Mouse (Mus musculus): Measurements from ENCODE around the gene Ano5. TPM values are rescaled to one million over a fixed set of nuclear protein-coding genes. Genes with fewer than 3 reads are reported as not detected.

The Ano5 gene
- polyA plus RNA-seq, 1 experiment: 0.12 TPM

DNA sequence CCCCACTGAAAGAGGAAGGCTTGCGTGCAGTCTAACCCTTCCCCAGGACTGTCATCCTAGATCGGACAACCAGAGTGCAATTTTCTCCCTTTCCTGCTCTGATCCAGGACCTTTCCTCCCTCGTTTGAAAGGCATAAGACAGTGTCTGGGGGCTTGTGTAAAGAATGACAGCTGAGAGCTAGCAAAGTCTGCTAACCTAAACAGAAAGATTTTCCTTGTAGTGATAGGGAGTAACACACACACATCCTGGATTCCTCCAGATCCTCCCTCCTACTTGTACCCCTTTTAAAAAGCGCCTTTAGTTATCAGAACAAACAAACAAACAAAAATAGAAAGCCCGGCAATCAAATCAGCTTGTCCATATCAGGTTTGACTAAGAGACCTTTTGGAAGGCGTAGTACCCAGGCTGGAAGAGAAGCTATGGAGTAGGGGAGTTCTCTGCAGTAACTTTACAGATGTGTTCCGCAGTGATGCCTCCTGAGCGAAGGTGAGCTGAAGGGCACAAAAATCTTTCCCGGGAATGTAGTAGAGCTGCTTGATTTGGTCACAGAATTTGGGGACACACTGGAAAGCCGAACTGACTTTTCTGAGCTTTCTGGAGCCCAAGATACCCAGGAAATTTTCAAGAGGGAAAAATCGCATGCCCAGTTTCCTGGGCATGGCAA is 114.9 kb downstream of the Ano5 start:
- TF ChIP-seq MYOD1 (IDR thresholded peaks at IDR 0.05; ENCODE audit: control insufficient read depth, insufficient read length, low read depth) (no peak), MYOG (IDR thresholded peaks at IDR 0.05; ENCODE audit: control insufficient read depth, extremely low read depth, insufficient read length) (no peak), FOSL1 (IDR thresholded peaks at IDR 0.05; ENCODE audit: insufficient read depth, low read length, poor library complexity, severe bottlenecking) (no peak), MAX (IDR thresholded peaks at IDR 0.05) (no peak)
- Histone ChIP-seq H3K79me3 (ENCODE audit: low read depth) (no peaks in the 10 kb centered on the region), H3K4me3 (ENCODE audit: insufficient read depth, poor library complexity, severe bottlenecking) (no peak overlapping the region), H3K36me3 (ENCODE audit: control insufficient read depth, insufficient read depth) (no peaks in the 10 kb centered on the region), H3ac (ENCODE audit: control insufficient read depth, insufficient read length, low read depth) (no peak overlapping the region), H3K27me3 (ENCODE audit: control insufficient read depth, insufficient read depth, insufficient read length) (no peaks in the 10 kb centered on the region), H3K79me2 (ENCODE audit: control insufficient read depth, insufficient read depth) (no peaks in the 10 kb centered on the region)

GRCm38 (mm10) chr7:51626451-51627000 is 115.7 kb downstream of the Ano5 start:
- H3K4me3 ChIP-seq (ENCODE audit: insufficient read depth, poor library complexity, severe bottlenecking): no peak overlapping the region
- no peaks in the 10 kb centered on the region for H3K79me2 ChIP-seq (ENCODE audit: control insufficient read depth, insufficient read depth)
- TF ChIP-seq CTCF (IDR thresholded peaks at IDR 0.05; ENCODE audit: control insufficient read depth, insufficient read depth, insufficient read length) (no peak), CEBPB (IDR thresholded peaks at IDR 0.05; ENCODE audit: low read depth) (no peak), USF1 (IDR thresholded peaks at IDR 0.05; ENCODE audit: low read depth) (no peak), MYOG (IDR thresholded peaks at IDR 0.05; ENCODE audit: control insufficient read depth, extremely low read depth, insufficient read length) (no peak), MYOD1 (IDR thresholded peaks at IDR 0.05; ENCODE audit: control insufficient read depth, insufficient read length, low read depth) (no peak), FOSL1 (IDR thresholded peaks at IDR 0.05; ENCODE audit: insufficient read depth, low read length, poor library complexity, severe bottlenecking) (no peak), MAX (IDR thresholded peaks at IDR 0.05) (no peak)
- no peaks in the 10 kb centered on the region for H3K27me3 ChIP-seq (ENCODE audit: control insufficient read depth, insufficient read depth, insufficient read length)
- no peaks in the 10 kb centered on the region for H3K36me3 ChIP-seq (ENCODE audit: control insufficient read depth, insufficient read depth)
- H3K79me3 ChIP-seq (ENCODE audit: low read depth): no peaks in the 10 kb centered on the region
- no peak overlapping the region for H3ac ChIP-seq (ENCODE audit: control insufficient read depth, insufficient read length, low read depth)

DNA sequence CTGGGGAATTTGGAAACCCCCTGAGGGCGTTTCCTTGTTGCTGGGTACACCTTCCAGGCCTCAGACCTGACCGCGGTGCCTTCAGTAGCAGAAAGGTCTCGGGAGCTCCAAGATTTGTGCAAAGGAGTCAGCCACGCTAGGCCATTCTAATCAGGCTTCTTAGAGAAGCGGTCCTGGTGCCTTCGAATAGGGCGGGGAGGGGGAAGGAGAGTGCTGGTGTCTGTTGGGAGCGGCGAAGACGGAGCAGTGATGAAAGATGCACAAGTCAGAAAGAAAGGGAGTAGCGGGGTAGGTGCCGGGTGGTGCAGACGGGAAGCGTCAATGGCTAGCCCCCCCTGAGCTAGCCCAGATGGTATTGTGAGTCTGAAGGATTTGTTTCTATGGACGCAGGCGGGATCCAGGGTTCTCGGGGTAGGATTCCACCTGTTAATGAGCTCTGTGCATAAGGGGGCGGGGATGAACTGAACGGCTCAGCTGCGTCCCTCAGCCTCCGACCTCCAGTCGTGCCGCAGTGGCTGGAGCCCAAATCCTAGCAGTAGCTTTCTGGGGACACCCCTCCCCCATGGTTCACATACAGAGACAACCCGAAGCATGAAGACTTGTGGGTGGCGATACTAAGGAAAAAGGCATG is 116.3 kb downstream of the Ano5 start:
- H3K27me3 ChIP-seq (ENCODE audit: control insufficient read depth, insufficient read depth, insufficient read length): no peaks in the 10 kb centered on the region
- H3K79me3 ChIP-seq (ENCODE audit: low read depth): no peaks in the 10 kb centered on the region
- H3K36me3 ChIP-seq (ENCODE audit: control insufficient read depth, insufficient read depth): no peaks in the 10 kb centered on the region
- no peak overlapping the region for H3ac ChIP-seq (ENCODE audit: control insufficient read depth, insufficient read length, low read depth)
- no peak for TF ChIP-seq USF1 (IDR thresholded peaks at IDR 0.05; ENCODE audit: low read depth)
- TF ChIP-seq CEBPB (IDR thresholded peaks at IDR 0.05; ENCODE audit: low read depth): no peak
- TF ChIP-seq CTCF (IDR thresholded peaks at IDR 0.05; ENCODE audit: control insufficient read depth, insufficient read depth, insufficient read length): no peak
- no peak for TF ChIP-seq MAX (IDR thresholded peaks at IDR 0.05)
- no peak for TF ChIP-seq FOSL1 (IDR thresholded peaks at IDR 0.05; ENCODE audit: insufficient read depth, low read length, poor library complexity, severe bottlenecking)
- H3K79me2 ChIP-seq (ENCODE audit: control insufficient read depth, insufficient read depth): no peaks in the 10 kb centered on the region
- no peak overlapping the region for H3K4me3 ChIP-seq (ENCODE audit: insufficient read depth, poor library complexity, severe bottlenecking)

DNA sequence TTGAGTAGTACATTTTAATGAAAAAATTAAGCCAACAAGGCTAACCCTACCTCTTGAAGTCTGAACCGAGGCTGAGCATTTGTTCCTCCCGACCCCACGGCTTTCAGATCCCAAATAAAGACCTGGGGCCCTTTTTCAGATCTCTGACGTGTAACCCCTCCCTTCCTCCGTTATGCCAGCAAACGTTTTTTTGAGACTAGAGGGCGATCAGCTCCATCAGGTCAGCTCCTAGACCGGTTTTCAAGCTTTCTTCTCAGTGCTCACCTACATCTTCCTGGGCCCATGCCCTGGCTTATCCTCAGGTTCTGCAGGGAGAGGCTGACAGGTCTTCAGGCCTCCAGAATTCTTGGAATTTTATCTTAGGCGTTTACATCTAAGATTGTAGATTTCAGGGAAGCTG is 116.8 kb downstream of the Ano5 start:
- H3K36me3 ChIP-seq (ENCODE audit: control insufficient read depth, insufficient read depth): no peaks in the 10 kb centered on the region
- TF ChIP-seq MYOD1 (IDR thresholded peaks at IDR 0.05; ENCODE audit: control insufficient read depth, insufficient read length, low read depth) (no peak), MAX (IDR thresholded peaks at IDR 0.05) (no peak), MYOG (IDR thresholded peaks at IDR 0.05; ENCODE audit: control insufficient read depth, extremely low read depth, insufficient read length) (no peak), CEBPB (IDR thresholded peaks at IDR 0.05; ENCODE audit: low read depth) (no peak), CTCF (IDR thresholded peaks at IDR 0.05; ENCODE audit: control insufficient read depth, insufficient read depth, insufficient read length) (no peak), USF1 (IDR thresholded peaks at IDR 0.05; ENCODE audit: low read depth) (no peak), FOSL1 (IDR thresholded peaks at IDR 0.05; ENCODE audit: insufficient read depth, low read length, poor library complexity, severe bottlenecking) (no peak)
- no peak overlapping the region for H3ac ChIP-seq (ENCODE audit: control insufficient read depth, insufficient read length, low read depth)
- no peaks in the 10 kb centered on the region for H3K27me3 ChIP-seq (ENCODE audit: control insufficient read depth, insufficient read depth, insufficient read length)
- no peak overlapping the region for H3K4me3 ChIP-seq (ENCODE audit: insufficient read depth, poor library complexity, severe bottlenecking)
- no peaks in the 10 kb centered on the region for H3K79me2 ChIP-seq (ENCODE audit: control insufficient read depth, insufficient read depth)
- no peaks in the 10 kb centered on the region for H3K79me3 ChIP-seq (ENCODE audit: low read depth)

GRCm38 (mm10) chr7:51628349-51628748 is 117.5 kb downstream of the Ano5 start:
- H3K4me3 ChIP-seq (ENCODE audit: insufficient read depth, poor library complexity, severe bottlenecking): no peak overlapping the region
- H3K79me3 ChIP-seq (ENCODE audit: low read depth): no peaks in the 10 kb centered on the region
- H3ac ChIP-seq (ENCODE audit: control insufficient read depth, insufficient read length, low read depth): no peak overlapping the region
- H3K36me3 ChIP-seq (ENCODE audit: control insufficient read depth, insufficient read depth): no peaks in the 10 kb centered on the region
- TF ChIP-seq USF1 (IDR thresholded peaks at IDR 0.05; ENCODE audit: low read depth) (no peak), CTCF (IDR thresholded peaks at IDR 0.05; ENCODE audit: control insufficient read depth, insufficient read depth, insufficient read length) (no peak), MYOD1 (IDR thresholded peaks at IDR 0.05; ENCODE audit: control insufficient read depth, insufficient read length, low read depth) (no peak), MYOG (IDR thresholded peaks at IDR 0.05; ENCODE audit: control insufficient read depth, extremely low read depth, insufficient read length) (no peak), MAX (IDR thresholded peaks at IDR 0.05) (no peak), CEBPB (IDR thresholded peaks at IDR 0.05; ENCODE audit: low read depth) (no peak), FOSL1 (IDR thresholded peaks at IDR 0.05; ENCODE audit: insufficient read depth, low read length, poor library complexity, severe bottlenecking) (no peak)
- H3K79me2 ChIP-seq (ENCODE audit: control insufficient read depth, insufficient read depth): no peaks in the 10 kb centered on the region
- H3K27me3 ChIP-seq (ENCODE audit: control insufficient read depth, insufficient read depth, insufficient read length): no peaks in the 10 kb centered on the region
